Mouse (Mus musculus) mesoderm, embryonic 11.5 days (tissue): ENCODE measurements around the gene Hira.
"Not testable (repeated sequence)": the region's sequence is repeated elsewhere in the genome, so short reads cannot be mapped to it uniquely, and the experiment has no call there.

ENCODE experiments used
- DNase-seq: peaks from one replicate; pipeline ENCODE4 v3.0.0-alpha.2; 2012; ENCODE audit warnings: low read depth, low spot score

The Hira gene

DNA sequence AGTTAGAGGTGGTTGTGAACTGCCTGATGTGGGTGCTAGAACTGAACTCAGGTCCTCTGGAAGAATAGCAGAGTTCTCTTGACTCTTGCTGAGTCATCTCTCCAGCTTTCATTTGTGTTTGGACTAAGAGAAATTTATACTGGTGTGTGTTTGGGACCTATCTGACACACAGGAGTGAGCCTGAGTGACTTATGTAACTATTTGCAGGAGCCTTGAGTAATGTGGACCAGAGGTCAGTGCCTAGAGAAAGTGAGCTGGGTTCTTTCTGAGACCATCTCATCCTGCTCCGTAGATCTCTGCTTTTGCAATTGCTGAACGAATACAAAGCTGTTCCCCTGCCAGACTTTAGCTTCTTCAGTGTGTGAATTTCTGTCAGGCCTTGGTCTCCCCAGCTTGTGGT, 44.9 kb downstream of the Hira start:
- no peak for DNase-seq

- no peak for DNase-seq
These were observed 51.1 kb downstream of the Hira start for GRCm38 (mm10) chr16:18927963-18928362.

DNA sequence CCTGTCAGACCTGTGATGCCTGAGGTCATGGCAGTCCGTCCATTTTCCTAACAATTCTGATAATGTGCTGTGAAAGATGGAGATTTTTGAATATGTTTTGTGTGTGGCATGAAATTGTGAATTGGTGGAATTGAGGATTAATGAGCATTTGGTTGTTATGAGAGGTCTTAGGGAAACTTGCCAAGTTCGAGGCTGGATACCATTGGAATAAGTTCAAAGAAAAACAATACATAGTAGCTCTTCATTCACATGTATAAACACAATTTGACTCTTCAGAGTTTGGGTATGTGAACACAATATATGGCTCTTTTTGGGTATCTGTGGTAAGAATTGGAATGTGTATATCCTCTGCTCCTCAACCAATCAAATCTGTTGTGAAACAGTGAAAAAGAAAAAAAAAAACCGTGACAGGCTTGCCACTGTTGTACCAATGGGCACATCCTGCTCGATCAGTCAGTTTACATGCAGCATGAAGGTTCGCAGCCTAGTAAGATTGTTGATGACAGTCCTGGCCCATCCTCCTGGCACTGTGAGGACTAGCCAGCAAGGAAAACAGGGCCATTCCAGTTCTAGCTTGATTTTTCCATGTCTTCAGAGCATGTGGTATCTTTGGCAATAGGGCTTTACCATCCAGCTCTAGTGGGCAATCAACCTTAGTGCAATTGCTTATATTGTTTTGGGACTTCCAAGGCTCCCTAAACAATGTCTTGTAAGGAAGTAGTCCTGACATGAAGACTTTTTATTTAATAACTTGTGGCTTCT, 61.7 kb downstream of the Hira start:
- no peak for DNase-seq

- no peak for DNase-seq
These were observed 67.1 kb downstream of the Hira start for GRCm38 (mm10) chr16:18943906-18944305.

DNA sequence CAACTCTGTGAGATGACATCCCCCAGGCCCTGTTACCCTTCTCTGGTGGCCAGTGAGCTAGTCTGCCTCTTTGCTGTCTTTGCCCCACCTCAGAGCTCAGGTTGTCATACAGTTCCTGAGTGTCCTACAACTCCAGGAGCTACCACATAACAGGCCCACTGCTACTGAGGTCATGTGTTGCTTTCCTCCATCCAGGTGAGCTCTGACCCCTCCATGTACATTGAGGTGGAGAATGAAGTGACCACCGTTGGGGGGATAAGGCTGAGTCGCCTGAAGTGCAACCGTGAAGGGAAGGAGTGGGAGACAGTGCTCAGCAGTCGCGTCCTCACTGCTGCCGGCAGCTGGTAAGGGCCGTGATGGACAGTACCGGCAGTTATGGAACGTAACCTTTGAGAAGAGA, 72.1 kb downstream of the Hira start:
- DNase-seq: no peak

GRCm38 (mm10) chr16:18950351-18950750, 73.5 kb downstream of the Hira start:
- no peak for DNase-seq

DNA sequence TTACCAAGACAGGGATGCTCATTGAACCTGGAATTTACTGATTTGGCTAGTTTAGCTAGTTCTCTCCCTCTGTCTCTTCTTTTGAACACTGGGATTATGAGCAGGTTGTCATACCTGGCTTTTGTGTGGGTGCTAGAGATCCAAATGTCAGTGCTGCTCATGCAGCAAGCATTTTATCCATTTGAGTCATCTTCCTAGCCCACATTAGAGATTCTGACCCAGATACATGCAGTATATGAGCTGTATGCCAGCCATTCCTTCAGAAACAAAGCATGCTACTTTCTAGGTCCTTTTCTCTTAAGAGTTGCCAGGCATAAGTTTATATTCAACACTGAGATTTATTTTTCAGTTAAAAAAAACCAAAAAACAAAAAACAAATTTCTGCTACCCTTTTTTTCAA, 76.0 kb downstream of the Hira start:
- no peak for DNase-seq

DNA sequence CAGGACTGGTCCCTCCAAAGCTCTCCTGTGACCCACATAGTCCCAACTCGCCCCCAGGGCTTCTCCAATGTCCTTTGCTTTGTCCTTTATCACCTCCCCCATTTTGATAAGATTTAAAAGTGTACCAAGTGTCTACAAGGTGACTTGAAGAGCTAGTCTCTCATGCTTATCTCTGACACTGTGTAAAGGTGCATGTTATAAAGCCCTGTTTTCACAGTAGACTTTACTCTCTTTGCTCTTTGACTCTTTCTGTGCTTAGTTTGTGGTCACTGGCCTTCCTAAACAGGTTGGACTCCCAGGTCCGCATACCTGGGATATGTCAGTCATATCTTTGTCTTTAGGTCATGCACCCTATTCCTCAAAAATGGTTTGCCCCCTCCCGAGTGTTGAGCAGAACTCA, 78.2 kb downstream of the Hira start:
- no peak for DNase-seq

- DNase-seq: no peak
These were observed 86.6 kb downstream of the Hira start for GRCm38 (mm10) chr16:18963486-18963885.

GRCm38 (mm10) chr16:18969420-18970128, 92.7 kb downstream of the Hira start:
- no peak for DNase-seq

DNA sequence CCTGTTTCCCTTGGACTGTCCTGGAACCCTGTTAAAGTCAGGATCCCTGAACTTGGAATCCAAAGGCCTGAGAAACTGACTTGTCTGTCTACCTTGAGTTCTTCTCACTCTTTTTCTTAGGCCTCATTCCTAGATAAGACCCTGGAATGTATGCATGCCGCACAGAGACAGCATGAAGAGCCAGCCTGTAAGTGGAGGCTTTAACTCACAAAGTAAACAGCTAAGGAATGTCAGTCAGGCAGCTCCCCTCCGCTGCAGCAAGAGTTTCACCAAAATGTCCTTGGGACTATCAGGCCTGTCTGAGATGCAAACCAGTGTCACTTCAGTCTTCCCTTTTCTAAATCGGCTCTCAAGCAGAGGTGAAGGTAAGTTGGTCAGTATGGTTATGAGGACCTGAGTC, 94.0 kb downstream of the Hira start:
- no peak for DNase-seq

DNA sequence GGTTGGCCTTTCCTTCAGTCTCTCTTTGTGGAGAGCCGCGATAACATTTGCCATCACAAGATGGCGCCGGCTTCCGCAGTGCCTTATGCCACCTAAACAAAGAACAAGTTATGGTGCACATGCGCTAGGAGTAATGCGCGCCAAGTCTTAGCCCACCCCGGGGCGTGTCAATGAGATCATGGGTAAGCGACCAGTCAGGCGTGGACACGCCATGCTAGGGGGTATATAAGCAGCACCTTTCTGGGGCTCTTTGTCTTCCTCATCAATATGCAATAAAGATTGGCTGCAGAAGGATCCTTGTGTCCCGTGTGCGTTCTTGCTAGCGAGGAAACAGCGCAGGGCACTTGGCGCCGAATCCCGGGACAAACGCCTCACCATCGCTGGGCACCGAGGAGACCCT, 98.8 kb downstream of the Hira start:
- not testable (repeated sequence) for DNase-seq

GRCm38 (mm10) chr16:18976315-18976714, 99.5 kb downstream of the Hira start:
- no peak for DNase-seq

- DNase-seq: no peak
These were observed 109.5 kb downstream of the Hira start for GRCm38 (mm10) chr16:18986381-18986780.

DNA sequence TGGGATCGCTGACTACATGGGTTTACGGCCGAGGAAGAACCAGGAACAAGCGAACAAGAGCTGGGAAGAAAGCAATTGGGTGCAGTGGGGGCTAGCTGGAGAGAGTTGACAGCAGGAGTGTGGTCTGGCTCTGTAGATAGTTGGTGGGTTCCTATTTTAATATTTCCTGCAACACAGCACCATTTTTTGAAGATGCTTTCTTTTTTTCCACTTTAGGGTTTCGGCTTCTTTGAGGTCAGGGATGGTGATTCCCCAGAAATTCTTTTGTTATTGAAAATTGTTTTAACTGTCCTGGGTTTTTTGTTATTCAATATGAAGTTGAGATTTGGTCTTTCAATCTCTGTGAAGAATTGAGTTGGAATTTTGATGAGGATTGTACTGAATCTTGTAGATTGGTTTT, 110.0 kb downstream of the Hira start:
- DNase-seq: no peak

DNA sequence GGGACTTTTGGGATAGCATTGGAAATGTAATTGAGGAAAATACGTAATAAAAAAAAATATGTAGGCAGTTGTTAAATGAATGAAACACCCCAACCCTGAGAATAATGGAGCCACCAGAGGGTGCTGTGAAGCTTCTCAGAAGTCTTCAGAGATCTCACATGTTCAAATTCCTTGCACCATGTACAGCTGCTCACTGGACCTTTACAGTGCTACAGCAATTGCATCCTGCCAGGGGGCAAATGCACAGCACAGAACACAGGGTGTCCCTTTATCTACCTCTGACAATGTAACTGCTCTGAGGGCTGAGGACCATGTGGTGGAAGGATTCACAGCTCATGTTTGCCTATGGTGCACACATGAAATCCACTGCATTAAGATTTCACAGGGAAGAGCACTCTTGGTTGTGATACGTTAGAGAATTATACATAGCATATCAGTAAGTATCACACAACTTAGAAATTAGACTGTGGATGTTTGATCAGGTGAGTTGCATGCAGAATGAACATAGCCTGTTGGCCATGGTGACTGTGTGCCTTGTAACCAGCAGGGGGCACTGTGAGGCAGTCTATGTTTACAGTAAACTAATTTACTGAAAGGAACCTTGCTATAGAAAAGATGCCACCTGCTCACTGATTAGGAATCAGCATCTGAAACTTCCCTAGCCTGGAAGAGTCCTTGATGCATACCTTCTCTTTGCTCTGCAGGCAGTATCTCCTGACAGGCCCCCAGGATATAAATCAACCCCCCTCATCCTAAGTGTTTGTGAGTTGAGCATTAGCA, 126.0 kb downstream of the Hira start:
- peak; percentile 13 for DNase-seq

DNA sequence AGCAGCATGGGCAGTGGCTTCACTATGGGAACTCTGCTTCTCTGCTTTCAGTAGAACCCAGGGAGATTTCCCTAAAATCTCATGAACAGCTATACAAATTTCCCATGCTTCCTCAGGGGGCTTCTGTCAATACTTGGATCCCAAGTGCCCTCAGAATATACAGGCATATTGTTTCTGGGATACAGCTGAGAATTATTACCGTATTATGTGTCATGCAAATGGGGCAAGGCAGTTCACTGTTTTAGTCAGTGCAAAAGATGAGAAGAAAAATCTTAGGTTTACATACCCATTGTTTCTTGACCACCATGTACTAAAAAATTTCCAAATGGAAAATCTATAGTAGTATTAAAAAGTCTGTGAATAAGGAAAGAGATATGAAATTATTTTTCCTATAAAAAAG, 126.9 kb downstream of the Hira start:
- no peak for DNase-seq

- no peak for DNase-seq
These were observed 128.5 kb downstream of the Hira start for GRCm38 (mm10) chr16:19005298-19005697.

- no peak for DNase-seq
These were observed 129.9 kb downstream of the Hira start for GRCm38 (mm10) chr16:19006715-19007114.

GRCm38 (mm10) chr16:19007186-19007591, 130.4 kb downstream of the Hira start:
- DNase-seq: not testable (repeated sequence)

- DNase-seq: no peak
These were observed 133.9 kb downstream of the Hira start for GRCm38 (mm10) chr16:19010710-19011109.

DNA sequence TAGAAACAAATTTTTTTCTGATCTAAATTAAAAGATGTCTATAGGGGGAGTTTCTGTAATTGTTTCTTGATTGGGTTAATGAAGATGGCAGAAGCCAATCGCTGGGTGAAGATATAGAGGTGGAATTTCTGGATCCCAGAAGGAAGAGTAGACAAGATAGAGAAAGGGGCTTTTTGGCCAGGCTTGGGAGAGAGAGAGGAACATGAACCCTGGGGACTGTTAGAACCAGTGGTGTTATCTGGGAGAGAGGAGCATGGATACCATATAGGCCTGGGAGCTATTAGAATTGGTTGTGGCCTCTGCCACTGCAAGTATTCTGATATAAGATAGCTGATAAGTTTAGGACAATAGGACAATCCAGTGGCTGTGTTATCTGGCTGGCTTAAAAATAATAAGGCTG, 136.7 kb downstream of the Hira start:
- no peak for DNase-seq
